Mouse (Mus musculus): ENCODE data around the gene 4930438A08Rik.

The 4930438A08Rik gene

DNA sequence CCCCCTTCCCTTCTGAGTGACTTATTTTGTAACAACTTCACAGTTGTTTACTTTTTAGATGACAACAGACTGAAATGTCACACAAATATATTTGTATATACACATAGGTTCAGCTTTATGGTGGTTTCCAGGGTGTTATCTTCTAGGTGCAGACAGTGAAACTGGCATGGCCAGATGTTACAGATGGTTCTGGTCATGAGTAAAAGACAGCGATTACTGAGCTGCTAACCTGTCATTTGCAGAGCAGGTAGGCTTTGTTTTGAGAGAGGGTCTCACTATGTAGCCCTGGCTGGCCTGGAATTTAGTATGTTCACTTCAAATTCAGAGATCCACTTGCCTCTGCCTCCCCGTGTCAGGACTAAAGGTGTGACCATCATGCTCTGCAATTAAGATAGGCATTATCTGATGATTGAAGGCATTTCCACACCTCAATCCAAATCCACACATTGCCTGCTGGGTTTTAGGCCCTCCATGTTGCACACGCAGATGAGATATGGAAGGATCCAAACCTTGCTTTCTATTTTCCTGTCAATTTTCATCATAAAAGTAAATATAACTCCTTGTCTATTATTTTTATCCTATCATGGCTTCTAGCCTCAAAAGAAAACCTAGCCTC is 50.1 kb downstream of the 4930438A08Rik start:
- no peak for DNase-seq (ENCODE audit: low read depth)

DNA sequence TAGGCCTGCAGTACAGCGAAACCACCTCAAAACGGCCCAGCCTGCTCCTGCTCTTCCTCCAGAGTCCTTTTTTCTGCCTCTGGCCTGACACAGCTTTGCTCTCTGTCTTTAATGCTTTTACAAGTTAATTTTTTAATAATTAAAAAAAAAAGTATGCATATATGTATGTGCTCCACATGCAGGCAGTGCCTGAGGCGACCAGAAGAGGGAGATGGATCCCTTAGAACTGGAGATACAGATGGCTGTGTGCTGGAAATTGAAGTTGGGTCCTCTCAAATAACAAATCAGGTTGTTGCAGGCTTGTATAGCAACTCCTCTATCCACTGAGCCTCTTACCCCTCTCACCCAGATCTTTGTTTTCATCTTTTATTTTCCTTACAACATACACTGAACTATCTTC is 52.2 kb downstream of the 4930438A08Rik start:
- DNase-seq (ENCODE audit: low read depth): peak; percentile 50

DNA sequence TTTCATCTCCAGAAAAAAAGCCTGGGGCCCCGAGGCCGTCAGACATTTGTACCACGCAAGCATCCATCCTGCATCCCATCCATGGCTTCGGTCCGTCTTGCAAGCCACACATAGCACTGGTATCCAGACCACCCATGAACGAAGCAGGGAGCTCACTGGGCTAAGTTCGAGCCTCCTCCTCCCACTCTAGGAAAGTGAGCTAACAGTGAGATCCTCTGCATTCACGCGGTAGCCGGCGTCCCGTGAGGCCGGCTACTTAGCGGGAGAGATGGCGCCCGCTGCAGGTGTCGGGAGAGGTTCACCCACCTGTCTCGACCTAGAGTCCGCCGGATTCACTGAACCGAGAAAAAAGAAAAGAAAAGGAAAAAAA is 55.3 kb downstream of the 4930438A08Rik start:
- no peak for DNase-seq (ENCODE audit: low read depth)

DNA sequence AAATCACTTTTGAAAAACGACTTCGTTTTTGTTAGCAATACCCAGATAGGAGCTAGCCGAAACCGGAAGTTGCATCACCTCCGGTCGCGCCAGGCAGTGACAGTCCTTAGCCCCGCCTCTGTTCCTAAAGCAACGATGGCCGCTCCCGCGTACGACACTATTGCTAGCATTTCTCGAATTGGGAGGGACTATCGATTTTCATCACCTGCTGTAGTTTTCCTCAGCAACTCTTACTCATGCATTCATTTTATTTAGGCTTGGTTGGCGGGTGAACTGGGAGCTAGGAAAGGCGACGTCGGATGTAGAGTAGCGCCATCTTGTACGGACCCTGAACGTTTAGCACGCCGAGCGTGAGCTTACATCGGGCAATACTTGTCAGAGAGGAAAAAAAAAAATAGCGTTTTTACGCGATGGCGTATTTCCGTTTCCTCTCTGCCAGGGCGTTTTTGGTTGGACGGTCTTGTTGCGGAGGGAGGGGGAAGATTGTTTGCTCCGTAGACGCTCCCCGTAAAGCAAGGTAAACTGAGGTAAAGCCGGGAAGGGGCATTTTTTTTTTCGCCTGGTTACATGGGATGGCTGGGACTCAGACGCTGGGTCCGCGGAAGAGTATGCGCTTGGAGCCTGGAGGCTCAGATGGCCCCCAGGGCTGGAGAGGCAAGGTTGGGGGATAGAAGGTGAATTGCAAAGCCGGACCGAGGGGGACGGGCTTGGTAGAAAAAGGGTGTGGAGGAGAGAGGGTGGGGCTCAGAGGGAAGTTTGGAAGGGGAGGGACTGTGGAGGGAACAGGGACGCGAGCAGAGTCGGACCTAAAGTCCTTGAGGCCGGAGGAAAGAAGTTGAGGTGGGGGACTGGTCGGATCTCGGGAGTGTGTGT is 55.9 kb downstream of the 4930438A08Rik start, which contains the start of the genes Zfp672 and Sh3bp5l:
TSS of gene Zfp672 (minus strand) at position 64 of the 873 bp plus-strand sequence.
TSS of gene Sh3bp5l (plus strand) at position 449 of the 873 bp plus-strand sequence.
- peak; percentile 94 for DNase-seq (ENCODE audit: low read depth)

DNA sequence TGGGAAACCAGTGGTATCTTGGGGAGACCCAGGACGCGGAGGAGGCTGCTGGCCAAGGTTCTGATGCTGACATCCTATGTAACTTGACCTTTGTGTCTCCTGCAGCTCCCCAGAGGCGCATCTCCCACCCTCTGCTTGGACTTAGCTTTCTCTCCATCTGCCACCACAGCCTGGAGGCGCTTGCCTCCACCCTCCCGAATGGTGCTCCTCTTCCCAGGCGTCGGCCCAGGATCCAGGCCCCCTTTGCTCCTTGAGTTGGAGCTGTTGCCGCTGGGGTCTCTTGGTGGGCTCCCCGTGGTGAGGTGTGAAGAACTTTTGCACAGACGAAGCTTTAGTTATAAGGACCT is 56.5 kb downstream of the 4930438A08Rik start:
- no peak for DNase-seq (ENCODE audit: low read depth)

DNA sequence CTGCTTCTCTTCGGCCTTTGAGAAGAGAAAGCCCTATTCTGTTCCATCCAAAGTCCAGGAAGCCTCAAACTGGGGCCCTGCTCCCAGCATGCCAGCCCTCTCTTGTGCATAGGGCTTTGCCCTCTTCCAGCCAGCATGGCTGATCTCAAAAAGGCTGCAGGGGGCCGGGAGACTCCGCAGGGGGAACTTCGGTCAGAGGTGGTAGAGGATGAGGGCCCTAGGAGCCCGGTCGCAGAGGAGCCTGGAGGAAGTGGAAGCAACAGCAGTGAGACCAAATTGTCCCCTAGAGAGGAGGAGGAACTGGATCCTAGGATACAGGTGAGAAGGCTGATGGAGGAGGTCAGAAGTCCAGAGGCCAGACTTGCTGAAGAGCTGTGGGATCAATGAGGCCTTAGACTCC is 56.9 kb downstream of the 4930438A08Rik start:
- no peak for DNase-seq (ENCODE audit: low read depth)

DNA sequence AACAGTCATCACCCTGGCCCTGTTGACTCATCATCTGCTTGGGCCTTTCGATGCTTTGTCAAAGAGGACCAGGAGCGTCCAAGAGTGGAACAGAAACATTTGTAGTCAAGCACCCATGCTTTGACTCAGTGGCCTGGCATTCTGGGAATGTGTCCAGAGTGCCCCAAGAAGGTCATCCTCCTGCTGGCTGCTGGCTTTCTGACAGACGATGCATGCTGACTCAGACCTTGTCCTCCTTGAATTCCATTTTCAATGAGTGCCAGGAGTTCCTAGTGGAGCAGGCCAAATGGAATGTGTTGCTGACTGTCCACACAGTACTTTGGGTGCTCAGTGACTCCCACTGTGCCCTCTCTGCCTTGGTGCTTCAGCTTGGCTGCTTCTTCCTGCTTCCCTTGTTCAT is 60.1 kb downstream of the 4930438A08Rik start:
- peak; percentile 92 for DNase-seq (ENCODE audit: low read depth)

Measured in NIH3T3 (cell line).